Mouse (Mus musculus): Measurements from ENCODE around the gene Smg6. TPM values are rescaled to one million over a fixed set of nuclear protein-coding genes. Genes with fewer than 3 reads are reported as not detected.

Gene Smg6
- total and polyA plus RNA-seq, 2 experiments from 2014 or later, result 7.1 to 21.1 TPM

- Histone ChIP-seq H3K27me3 (ENCODE audit: control insufficient read depth, insufficient read depth, low read length) (no peaks in the 10 kb centered on the region), H3K4me1 (ENCODE audit: control insufficient read depth, insufficient read depth) (no peaks in the 10 kb centered on the region), H3K9me3 (replicated peaks; ENCODE audit: control insufficient read depth, low read length) (no peaks in the 10 kb centered on the region), H3K36me3 (replicated peaks; ENCODE audit: control insufficient read depth, insufficient read depth, low read length) (no peaks in the 10 kb centered on the region), H3K27ac (ENCODE audit: low read depth) (no peak overlapping the region), H3K4me2 (ENCODE audit: low read depth, low read length) (no peak overlapping the region), H3K4me3 (ENCODE audit: low read depth, low read length) (no peak overlapping the region), H3K9ac (replicated peaks; ENCODE audit: low read depth, low read length) (no peak overlapping the region)
- DNase-seq (ENCODE audit: low spot score), result no peak
- ATAC-seq (ENCODE audit: insufficient read depth, low read depth), result no peak
- TF ChIP-seq EP300 (IDR thresholded peaks at IDR 0.05; ENCODE audit: low read depth) (no peak), CTCF (IDR thresholded peaks at IDR 0.05; ENCODE audit: low read depth) (no peak)
- WGBS, result 88% methylated on average over 1 of the region's 1 CpGs
Measured at GRCm38 (mm10) chr11:75064266-75064665, 138.6 kb downstream of the Smg6 start.

GRCm38 (mm10) chr11:75071352-75071751 lies 145.7 kb downstream of the Smg6 start:
- no peaks in the 10 kb centered on the region for H3K36me3 ChIP-seq (replicated peaks; ENCODE audit: control insufficient read depth, insufficient read depth, low read length)
- no peak overlapping the region for H3K9ac ChIP-seq (replicated peaks; ENCODE audit: low read depth, low read length)
- 62% methylated on average over 3 of the region's 3 CpGs for WGBS
- no peaks in the 10 kb centered on the region for H3K9me3 ChIP-seq (replicated peaks; ENCODE audit: control insufficient read depth, low read length)
- DNase-seq (ENCODE audit: low spot score) (no peak), ATAC-seq (ENCODE audit: insufficient read depth, low read depth) (no peak)
- H3K27me3 ChIP-seq (ENCODE audit: control insufficient read depth, insufficient read depth, low read length), result no peaks in the 10 kb centered on the region
- H3K27ac ChIP-seq (ENCODE audit: low read depth), result no peak overlapping the region
- 0 out of 2 replicates have a peak, but pooled peaks cover 2% of the 10 kb centered on the region for H3K4me1 ChIP-seq (ENCODE audit: control insufficient read depth, insufficient read depth)
- no peak overlapping the region for H3K4me3 ChIP-seq (ENCODE audit: low read depth, low read length)
- TF ChIP-seq CTCF (IDR thresholded peaks at IDR 0.05; ENCODE audit: low read depth), result no peak
- no peak for TF ChIP-seq EP300 (IDR thresholded peaks at IDR 0.05; ENCODE audit: low read depth)
- no peak overlapping the region for H3K4me2 ChIP-seq (ENCODE audit: low read depth, low read length)

- H3K9ac ChIP-seq (replicated peaks; ENCODE audit: low read depth, low read length), result no peak overlapping the region
- WGBS, result 58% methylated on average over 2 of the region's 2 CpGs
- no peaks in the 10 kb centered on the region for H3K27me3 ChIP-seq (ENCODE audit: control insufficient read depth, insufficient read depth, low read length)
- no peaks in the 10 kb centered on the region for H3K9me3 ChIP-seq (replicated peaks; ENCODE audit: control insufficient read depth, low read length)
- no peak overlapping the region for H3K27ac ChIP-seq (ENCODE audit: low read depth)
- H3K4me1 ChIP-seq (ENCODE audit: control insufficient read depth, insufficient read depth), result peaks cover 2% of the 10 kb centered on the region; the same call in 1 of the 2 replicates
- H3K36me3 ChIP-seq (replicated peaks; ENCODE audit: control insufficient read depth, insufficient read depth, low read length), result no peaks in the 10 kb centered on the region
- no peak for ATAC-seq (ENCODE audit: insufficient read depth, low read depth)
- TF ChIP-seq EP300 (IDR thresholded peaks at IDR 0.05; ENCODE audit: low read depth), result no peak
- no peak for TF ChIP-seq CTCF (IDR thresholded peaks at IDR 0.05; ENCODE audit: low read depth)
- no peak overlapping the region for H3K4me3 ChIP-seq (ENCODE audit: low read depth, low read length)
- no peak overlapping the region for H3K4me2 ChIP-seq (ENCODE audit: low read depth, low read length)
- DNase-seq (ENCODE audit: low spot score), result no peak
Measured at GRCm38 (mm10) chr11:75072932-75073625, 147.5 kb downstream of the Smg6 start.

- TF ChIP-seq CTCF (IDR thresholded peaks at IDR 0.05; ENCODE audit: low read depth) (no peak), EP300 (IDR thresholded peaks at IDR 0.05; ENCODE audit: low read depth) (no peak)
Measured at GRCm38 (mm10) chr11:75073696-75074095, 148.1 kb downstream of the Smg6 start.

DNA sequence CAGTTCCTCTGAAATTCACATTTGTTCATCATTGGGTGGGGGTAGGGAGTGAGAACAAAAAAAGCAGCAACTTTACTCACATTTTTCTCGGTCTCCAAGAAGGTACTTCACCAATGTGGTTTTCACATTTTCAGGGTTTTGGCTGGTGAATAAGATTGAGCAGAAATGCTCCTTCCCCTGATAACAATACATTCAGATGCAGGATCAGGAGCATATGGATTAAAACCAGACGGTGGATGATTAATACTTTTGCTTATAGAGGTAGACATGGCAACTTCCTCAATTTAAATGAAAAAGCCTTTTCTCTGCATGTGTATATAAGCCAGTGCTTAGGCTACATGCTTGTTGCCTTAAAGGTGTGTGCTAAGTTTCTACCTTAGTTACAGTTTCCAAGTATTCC lies 148.9 kb downstream of the Smg6 start:
- Histone ChIP-seq H3K4me1 (ENCODE audit: control insufficient read depth, insufficient read depth) (peaks cover 2% of the 10 kb centered on the region; the same call in 1 of the 2 replicates), H3K27ac (ENCODE audit: low read depth) (no peak overlapping the region), H3K36me3 (replicated peaks; ENCODE audit: control insufficient read depth, insufficient read depth, low read length) (no peaks in the 10 kb centered on the region), H3K9me3 (replicated peaks; ENCODE audit: control insufficient read depth, low read length) (no peaks in the 10 kb centered on the region), H3K27me3 (ENCODE audit: control insufficient read depth, insufficient read depth, low read length) (no peaks in the 10 kb centered on the region), H3K4me2 (ENCODE audit: low read depth, low read length) (no peak overlapping the region), H3K4me3 (ENCODE audit: low read depth, low read length) (no peak overlapping the region), H3K9ac (replicated peaks; ENCODE audit: low read depth, low read length) (no peak overlapping the region)
- ATAC-seq (ENCODE audit: insufficient read depth, low read depth) (no peak), DNase-seq (ENCODE audit: low spot score) (no peak)
- 54% methylated on average over 2 of the region's 2 CpGs for WGBS
- TF ChIP-seq CTCF (IDR thresholded peaks at IDR 0.05; ENCODE audit: low read depth), result no peak
- no peak for TF ChIP-seq EP300 (IDR thresholded peaks at IDR 0.05; ENCODE audit: low read depth)

More at GRCm38 (mm10) chr11:75073696-75074095, 148.1 kb downstream of the Smg6 start:
- no peaks in the 10 kb centered on the region for H3K36me3 ChIP-seq (replicated peaks; ENCODE audit: control insufficient read depth, insufficient read depth, low read length)
- ATAC-seq (ENCODE audit: insufficient read depth, low read depth) (no peak), DNase-seq (ENCODE audit: low spot score) (no peak)
- peaks cover 2% of the 10 kb centered on the region; the same call in 1 of the 2 replicates for H3K4me1 ChIP-seq (ENCODE audit: control insufficient read depth, insufficient read depth)
- H3K4me3 ChIP-seq (ENCODE audit: low read depth, low read length), result no peak overlapping the region
- H3K9ac ChIP-seq (replicated peaks; ENCODE audit: low read depth, low read length), result no peak overlapping the region
- no peak overlapping the region for H3K27ac ChIP-seq (ENCODE audit: low read depth)
- 75% methylated on average over 2 of the region's 2 CpGs for WGBS
- H3K27me3 ChIP-seq (ENCODE audit: control insufficient read depth, insufficient read depth, low read length), result no peaks in the 10 kb centered on the region
- no peak overlapping the region for H3K4me2 ChIP-seq (ENCODE audit: low read depth, low read length)
- no peaks in the 10 kb centered on the region for H3K9me3 ChIP-seq (replicated peaks; ENCODE audit: control insufficient read depth, low read length)

DNA sequence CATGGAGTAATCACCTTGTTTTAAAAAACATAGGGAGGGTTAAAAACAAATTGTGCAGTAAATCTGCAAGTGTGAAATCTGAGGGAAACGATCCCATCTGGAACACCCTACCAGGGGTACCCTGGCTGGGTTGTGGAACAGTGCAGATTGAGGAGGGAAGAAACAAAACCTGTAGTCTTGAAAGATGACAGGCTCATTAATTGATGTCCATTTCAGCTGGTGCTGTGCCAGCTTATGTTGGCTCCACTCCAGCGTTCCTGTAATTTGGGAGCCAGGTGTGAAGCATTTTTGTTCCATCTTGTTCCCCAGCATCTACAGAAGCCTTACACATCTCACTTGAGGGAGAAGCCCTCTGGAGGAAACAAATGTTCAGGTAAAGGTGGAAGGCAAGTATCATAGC lies 153.0 kb downstream of the Smg6 start:
- Histone ChIP-seq H3K4me2 (ENCODE audit: low read depth, low read length) (no peak overlapping the region), H3K27ac (ENCODE audit: low read depth) (no peak overlapping the region), H3K4me1 (ENCODE audit: control insufficient read depth, insufficient read depth) (peaks cover 10% of the 10 kb centered on the region; the same call in 1 of the 2 replicates), H3K36me3 (replicated peaks; ENCODE audit: control insufficient read depth, insufficient read depth, low read length) (peaks cover 3% of the 10 kb centered on the region; the same call in 1 of the 2 replicates), H3K4me3 (ENCODE audit: low read depth, low read length) (no peak overlapping the region), H3K9ac (replicated peaks; ENCODE audit: low read depth, low read length) (no peak overlapping the region), H3K27me3 (ENCODE audit: control insufficient read depth, insufficient read depth, low read length) (no peaks in the 10 kb centered on the region), H3K9me3 (replicated peaks; ENCODE audit: control insufficient read depth, low read length) (no peaks in the 10 kb centered on the region)
- TF ChIP-seq EP300 (IDR thresholded peaks at IDR 0.05; ENCODE audit: low read depth), result no peak
- TF ChIP-seq CTCF (IDR thresholded peaks at IDR 0.05; ENCODE audit: low read depth), result no peak
- ATAC-seq (ENCODE audit: insufficient read depth, low read depth) (no peak), DNase-seq (ENCODE audit: low spot score) (no peak)
- WGBS, result 76% methylated on average over 2 of the region's 2 CpGs
